Mouse (Mus musculus) kidney, adult 11 months (tissue): ENCODE measurements around the gene Borcs5.

Source experiments
- DNase-seq: peaks from one replicate; pipeline ENCODE4 v3.0.0; 2022

Gene Borcs5

DNA sequence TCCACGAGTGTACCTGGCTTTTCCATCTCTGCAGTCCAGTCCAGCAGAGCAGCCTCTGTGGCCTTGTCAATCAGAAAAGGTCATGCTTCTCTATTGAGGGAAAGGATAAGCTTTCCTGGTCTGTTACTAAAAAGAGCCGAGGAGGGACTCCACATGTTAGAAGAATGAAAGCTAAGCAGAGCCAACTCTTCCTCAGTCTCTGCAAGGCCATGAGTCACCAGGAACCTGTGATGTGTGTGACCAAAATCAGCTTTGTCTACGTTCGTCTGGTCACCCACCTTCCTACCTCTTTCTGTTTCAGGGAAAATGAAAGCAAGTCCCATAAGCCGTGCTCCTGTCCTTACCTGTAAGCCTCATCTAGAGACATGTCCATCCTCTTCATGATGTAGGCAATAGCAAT, 80.8 kb downstream of the Borcs5 start:
- no peak for DNase-seq

DNA sequence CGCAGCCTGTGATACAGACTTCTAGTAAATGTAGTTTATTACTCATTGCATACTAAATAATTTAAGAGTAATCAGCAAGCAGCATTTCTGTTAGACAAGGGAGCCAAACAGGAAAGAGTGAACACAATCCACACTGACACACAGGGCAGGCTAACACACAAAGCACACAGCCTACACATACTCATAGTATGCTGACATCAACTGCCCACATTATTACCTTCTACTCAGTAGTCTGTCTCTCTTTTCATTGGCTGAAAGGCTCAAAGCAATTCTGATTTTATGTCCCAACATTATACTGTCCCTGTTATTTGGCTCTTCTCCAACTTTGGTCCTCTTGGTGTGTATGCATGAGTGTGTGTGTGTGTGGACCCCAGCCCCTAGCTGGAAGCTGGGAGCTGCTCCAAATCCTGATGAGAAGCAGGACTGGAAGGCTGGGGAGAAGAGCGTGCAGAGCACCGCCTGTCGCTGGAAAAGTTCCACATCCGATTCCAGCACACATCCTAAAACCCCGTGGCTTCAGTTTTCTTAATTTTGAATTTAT, 82.5 kb downstream of the Borcs5 start:
- no peak for DNase-seq

DNA sequence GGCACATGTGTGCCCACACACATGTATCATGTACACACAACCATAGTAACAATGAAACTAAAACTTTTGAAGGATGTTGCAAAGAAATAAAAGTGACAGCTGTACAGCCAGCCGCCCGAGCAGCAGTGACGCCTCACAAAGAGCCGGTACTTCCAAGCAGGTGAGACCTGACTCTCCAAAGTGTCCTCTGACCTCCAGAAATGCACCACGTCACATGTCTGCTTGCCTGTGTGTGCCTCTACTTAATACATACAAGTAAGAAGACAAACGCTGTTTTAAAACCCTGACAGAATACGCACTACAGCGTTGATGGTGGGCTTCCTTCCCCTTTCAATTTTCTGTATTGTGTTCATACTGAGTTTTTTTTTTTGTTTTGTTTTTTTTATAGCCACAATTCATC, 83.6 kb downstream of the Borcs5 start:
- no peak for DNase-seq

DNA sequence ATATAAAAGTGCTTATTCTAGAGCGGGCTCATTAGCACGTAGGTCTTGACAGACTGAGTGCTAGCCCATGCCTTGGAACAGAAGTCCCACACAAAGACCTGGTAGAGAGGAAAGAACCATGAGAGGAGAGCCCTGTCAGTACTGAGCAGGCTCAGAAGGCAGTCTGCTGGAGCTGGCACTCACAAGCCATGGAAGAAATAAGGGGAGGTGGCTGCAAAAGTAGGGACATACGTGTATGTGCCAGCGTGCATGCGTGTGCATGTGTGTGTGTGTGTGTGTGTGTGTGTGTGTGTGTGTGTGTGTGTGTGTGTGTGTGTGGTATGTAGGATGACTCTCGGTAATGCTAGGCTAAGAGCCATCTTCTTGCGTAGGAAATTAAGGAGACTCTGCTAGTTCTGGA, 84.0 kb downstream of the Borcs5 start:
- DNase-seq, result no peak

DNA sequence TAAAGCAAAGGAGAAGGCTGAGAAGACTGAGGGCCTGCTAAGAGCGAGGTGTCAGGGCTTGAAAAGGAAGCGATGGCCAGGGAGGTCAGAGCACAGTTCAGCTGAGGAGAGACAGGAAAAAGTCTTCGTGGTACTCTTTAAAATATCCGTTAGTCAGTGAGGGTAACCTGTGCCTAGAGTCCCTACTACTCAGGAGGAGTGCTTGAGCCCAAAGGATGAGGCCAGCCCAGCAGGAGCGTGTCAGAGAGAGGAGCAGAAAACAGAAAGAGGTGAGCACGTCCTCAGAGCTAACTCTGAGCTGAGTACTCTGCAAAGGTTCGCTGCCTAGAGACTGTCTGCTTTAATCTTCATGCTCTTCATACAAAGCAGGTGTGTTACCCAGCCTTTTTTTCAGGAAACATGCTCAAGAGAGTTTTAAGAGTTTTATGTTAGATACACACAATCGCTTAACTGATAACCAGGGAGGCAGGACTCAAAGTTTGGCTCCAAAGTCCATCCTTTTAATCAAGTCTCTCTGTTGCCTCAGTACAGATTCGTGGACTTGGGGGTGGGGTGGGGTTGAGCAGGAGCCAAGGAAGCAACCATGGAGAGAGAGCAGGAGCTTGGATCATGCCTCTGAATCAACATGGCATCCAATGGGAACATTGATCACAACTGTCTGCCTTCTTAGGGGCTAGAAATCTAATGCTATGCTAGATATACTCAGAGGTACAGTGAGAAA, 84.7 kb downstream of the Borcs5 start:
- DNase-seq, result peak; percentile 80

DNA sequence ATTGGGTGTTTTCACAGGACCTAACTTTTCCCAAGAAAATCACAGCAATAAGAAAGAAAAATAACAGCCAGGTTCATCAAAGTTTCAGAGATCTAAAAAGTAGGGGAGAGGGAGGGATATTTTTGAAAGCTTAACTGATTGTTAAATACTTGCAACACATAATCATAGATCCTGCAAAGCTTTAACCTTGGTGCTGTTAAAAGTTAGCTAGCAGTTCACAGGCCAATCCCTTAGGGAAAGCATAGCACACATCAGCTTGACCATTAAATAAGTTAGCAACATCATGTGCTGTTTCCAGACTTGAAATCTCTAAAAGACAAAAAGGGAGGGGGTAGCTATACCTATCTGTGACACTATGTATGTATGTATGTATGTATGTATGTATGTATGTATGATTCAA, 86.1 kb downstream of the Borcs5 start:
- DNase-seq, result peak; percentile 34

DNA sequence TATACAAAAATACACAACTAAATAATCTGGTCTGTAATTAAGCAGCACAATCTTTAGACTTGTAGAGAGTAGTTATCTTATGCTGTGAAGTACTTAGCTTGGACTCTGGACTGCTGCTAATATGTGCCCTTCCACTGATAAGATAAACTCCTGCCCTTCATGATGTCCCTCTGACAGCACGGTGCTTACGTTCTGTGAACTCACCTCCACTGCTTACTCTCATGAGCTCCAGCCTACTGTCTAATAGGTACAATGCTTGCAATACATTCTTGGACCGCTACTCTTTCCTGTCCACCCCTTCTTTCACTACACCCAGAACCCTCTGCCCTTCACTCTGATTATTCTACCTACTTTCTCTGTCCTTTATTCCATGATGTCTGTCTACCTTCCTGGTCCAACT, 91.7 kb downstream of the Borcs5 start:
- no peak for DNase-seq

DNA sequence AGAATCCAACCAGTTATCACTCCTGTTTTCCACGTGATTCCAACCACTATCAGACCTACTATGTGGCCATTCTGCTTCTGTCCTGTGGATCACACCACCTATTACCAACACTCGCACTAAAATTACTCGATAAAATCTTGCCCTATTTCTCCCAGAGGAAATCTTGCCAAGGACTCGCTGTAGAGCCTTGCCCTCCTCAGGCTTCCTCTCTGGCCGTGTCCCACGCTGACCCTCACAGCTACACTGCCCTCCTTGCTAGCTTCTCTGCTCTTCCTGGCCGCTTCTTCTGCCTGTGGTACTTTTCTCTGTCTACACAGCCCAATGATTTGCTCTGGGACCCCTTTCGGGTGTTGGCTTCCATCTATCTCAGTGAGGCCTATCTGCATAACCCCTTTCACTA, 93.5 kb downstream of the Borcs5 start:
- DNase-seq, result no peak

DNA sequence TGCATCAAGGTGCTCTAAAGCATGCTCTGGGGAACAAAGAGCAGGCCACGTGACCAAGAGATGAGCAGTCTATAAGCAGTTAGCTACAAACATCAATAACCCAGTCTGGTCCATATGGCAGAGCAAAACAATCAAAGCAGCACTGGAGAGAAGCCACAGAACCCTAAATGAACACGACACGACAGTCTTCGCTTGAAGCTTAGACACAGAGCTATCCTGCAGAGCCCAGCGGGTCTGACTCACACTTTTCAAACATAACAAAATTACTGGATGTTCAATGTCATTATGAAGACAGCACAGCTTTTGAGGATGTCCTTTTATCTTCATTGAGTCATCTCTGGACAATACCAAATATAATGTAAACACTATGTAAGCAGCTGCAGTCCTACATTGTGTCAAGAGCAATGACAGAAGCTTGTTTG, 94.5 kb downstream of the Borcs5 start:
- no peak for DNase-seq

DNA sequence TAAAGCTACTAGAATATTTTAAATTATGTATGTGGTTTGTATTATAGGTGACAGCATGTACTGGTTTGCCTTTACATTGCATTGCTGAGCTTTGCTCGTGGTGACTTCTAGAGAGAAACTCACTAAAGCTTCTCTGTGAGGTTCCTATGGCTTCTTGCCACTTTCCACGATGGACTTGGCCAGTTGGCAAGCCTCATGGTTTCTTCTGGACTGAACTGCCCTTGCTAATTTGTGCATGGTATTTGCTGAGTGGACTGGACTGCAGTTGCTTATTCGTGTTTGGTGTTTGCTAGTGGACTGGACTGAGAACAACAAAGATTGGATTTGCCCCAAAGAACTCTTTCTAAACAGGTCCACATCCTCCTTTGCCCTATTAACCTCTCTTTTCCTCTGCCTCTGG, 97.5 kb downstream of the Borcs5 start:
- DNase-seq, result peak; percentile 79

DNA sequence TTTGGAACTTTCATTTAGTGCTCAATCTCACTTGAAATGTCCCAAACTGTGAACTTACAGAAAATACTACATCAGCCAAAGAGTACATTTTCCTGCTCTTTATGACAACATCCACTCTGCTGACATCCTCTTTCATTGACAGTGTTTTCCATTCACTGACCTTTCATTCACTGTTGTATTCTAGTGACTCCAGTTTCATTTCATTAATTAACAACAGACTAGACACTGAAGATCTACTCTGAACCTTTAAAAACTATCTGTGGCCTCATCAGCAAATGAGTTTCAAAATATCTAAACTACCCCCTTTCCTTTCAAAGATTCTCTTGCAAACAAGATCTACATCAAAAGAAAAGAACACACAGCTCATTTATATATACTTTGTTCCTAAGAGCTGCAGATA, 104.3 kb downstream of the Borcs5 start:
- DNase-seq, result no peak

DNA sequence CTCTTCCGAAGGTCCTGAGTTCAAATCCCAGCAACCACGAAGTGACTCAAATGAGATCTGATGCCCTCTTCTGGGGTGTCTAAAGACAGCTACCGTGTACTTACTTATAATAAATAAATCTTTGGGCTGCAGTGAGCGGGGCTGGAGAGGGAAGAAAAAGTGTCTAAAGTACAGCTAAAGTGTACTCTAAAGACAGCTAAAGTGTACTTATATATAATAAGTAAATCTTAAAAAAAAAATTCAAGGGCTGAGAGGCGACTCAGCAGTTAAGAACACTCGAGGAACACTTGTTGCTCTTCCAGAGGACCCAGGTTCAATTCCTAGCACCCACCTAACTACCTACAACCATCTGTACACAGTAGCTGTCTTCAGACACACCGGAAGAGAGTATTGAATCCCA, 106.6 kb downstream of the Borcs5 start:
- no peak for DNase-seq

DNA sequence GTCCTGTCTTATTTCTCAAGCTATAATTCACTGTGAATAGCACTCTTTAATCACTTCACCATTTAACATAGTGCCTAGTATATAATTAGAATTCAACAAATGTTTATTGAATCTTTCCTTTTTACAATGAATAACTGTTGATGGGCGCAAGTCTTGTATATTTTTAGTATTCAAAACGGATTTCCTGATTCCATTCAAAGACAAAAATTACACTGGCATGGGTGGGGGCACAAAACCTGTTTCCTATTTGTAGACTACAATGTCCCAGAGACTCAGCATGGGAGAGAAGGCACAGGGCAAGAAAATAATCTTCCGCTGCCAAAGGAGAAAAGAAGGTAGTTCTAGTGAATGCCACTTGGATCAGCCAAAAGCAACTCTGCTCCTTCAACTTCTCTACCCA, 108.8 kb downstream of the Borcs5 start:
- DNase-seq, result no peak

DNA sequence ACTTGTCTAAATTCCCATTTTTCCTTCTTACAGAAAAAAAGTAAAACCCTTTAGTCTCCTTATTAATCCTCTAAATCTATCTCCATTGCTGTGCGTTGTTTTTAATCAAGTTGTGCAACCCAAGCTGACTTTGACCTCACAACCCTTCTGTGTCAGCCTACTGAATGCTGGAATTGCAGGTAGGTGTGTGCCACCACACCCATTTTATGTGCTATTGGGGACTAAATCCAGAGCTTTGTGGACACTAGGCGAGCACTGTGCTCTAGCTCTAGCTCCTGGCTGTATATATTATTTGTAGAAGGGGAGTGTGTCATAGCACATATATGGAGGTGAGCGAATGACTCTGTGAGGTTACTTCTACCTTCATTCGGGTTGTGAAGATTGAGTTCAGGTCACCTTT, 111.8 kb downstream of the Borcs5 start:
- DNase-seq, result no peak

DNA sequence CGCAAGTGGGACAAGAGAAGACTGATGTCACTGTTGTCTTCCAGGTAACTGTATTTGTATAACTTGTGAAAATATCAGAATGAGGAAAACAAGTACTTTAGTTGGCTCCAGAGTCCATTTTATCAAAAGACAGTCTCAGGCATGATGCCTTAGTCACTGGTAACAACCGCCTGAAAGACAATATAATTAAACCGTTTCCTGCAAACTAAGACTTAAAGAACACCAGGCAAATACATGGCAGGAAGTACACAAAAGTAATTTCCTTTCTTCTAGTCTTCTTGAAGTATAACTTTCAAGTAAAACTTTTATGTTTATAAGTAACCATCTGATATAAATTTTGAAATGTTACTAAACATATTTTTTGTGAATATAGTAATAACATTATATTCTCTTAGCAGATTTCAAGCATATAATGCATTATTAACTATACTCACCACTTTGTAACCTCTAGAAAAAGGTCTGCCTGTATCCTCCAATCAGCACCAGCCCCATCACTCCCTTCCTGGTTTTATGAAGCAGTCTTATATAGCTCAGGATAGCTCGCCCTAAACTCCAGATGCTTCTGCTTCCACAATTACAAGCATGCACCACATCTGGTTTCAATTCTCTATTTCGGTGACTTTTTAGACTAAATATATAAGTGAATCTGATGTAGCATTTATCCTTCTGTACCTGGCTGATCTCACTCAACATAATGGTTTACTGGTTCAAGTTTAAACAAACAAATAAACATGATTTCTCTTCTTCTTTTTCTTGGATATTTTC, 112.8 kb downstream of the Borcs5 start:
- DNase-seq, result no peak

DNA sequence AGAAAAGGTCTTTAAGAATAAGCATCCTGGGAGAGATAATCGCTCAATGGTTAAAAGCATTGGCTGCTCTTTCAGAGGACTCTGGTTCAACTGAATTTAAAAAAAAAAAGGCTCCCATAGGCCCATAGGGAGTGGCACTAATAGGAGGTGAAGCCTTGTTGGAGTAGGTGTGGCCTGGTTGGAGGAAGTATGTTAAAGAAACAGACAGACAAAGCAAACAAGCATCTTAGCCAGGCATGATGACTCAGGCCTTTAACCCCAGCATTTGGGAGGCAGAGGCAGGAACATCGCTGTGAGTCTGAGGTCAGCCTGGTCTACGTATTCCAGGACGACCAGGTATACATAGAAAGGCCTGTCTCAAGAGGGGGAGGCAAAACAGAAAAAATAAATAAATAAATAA, 114.1 kb downstream of the Borcs5 start:
- DNase-seq, result no peak

DNA sequence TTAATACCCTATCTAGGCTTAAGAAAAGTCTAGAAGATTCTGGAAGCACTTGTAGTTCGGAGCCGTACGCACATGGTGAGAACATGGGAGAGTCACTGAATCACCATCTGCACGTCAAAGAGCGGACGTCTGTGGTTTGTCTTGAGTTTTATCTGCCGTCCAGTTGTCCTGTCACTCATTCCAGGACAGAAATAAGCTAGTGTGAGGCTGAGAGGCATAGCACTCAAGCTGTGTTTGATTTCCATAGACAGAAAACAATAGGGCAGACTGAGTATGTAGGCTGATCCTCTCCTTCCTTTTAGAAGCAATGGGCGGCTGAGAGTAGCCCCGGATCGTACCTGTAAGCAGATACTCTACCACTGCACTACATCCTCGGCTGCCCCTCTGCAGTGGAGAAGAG, 114.5 kb downstream of the Borcs5 start:
- no peak for DNase-seq

DNA sequence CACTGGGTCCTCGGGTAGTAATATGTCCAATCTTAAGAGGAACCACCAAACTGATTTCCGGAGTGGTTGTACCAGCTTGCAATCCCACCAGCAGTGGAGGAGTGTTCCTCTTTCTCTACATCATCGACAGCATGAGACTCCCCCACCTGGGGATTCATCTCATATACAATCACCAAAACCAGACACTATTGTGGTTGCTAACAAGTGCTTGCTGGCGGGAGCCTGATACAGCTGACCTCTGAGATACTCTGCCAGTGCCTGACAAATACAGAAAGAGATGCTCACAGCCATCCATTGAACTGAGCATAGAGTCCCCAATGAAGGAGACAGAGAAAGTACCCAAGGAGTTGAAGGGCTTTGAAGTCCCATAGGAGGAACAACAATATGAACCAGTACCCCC, 116.7 kb downstream of the Borcs5 start:
- DNase-seq, result no peak
